Mouse (Mus musculus) heart, embryonic 12.5 days (tissue): ENCODE data around the gene Abcc2. TPM values are rescaled to one million over a fixed set of nuclear protein-coding genes. Genes with fewer than 3 reads are reported as not detected.

Experiments
- ATAC-seq: fragments of 200-750 bp; cut with Nextera tagmentation; 2 replicates; pipeline ENCODE4 v1.8.0; 2017; ENCODE audit warnings: moderate TSS enrichment, moderate library complexity; ENCODE audit not compliant: insufficient number of reproducible peaks, low FRiP score
- H3K27ac ChIP-seq: fragments of 300-500 bp; sonication (generic); 2 replicates; pipeline ENCODE4 v1.5.1; 2016; ENCODE audit warnings: mild to moderate bottlenecking, moderate library complexity; ENCODE audit not compliant: poor library complexity, severe bottlenecking
- H3K27me3 ChIP-seq: fragments of 300-500 bp; sonication (generic); replicated peaks from 2 replicates; pipeline ENCODE4 v1.6.1; 2016; ENCODE audit warnings: mild to moderate bottlenecking, moderate library complexity
- H3K36me3 ChIP-seq: fragments of 300-500 bp; sonication (generic); 2 replicates; pipeline ENCODE4 v1.6.1; 2016; ENCODE audit warnings: mild to moderate bottlenecking, moderate library complexity
- H3K4me1 ChIP-seq: fragments of 300-500 bp; sonication (generic); replicated peaks from 2 replicates; pipeline ENCODE4 v1.6.1; 2016; ENCODE audit warnings: mild to moderate bottlenecking
- H3K4me2 ChIP-seq: fragments of 300-500 bp; sonication (generic); 2 replicates; pipeline ENCODE4 v1.6.1; 2016; ENCODE audit warnings: mild to moderate bottlenecking, moderate library complexity
- H3K4me3 ChIP-seq: fragments of 300-500 bp; sonication (generic); 2 replicates; pipeline ENCODE4 v1.5.1; 2016; ENCODE audit warnings: mild to moderate bottlenecking
- H3K9ac ChIP-seq: fragments of 300-500 bp; sonication (generic); 2 replicates; pipeline ENCODE4 v1.6.1; 2016; ENCODE audit warnings: mild to moderate bottlenecking, moderate library complexity
- H3K9me3 ChIP-seq: fragments of 300-500 bp; sonication (generic); replicated peaks from 2 replicates; pipeline ENCODE4 v1.6.1; 2016; ENCODE audit warnings: mild to moderate bottlenecking, moderate library complexity
- WGBS: fragments of 180-500 bp; shearing (Covaris S2); methylation state at CpG from one replicate; pipeline ENCODE4 v1.1.7; 2016; 5-methylcytosine and 5-hydroxymethylcytosine counted together
- polyA plus RNA-seq: library from polyadenylated mRNA; unstranded; fragments of >200 nt; fragmentation: Nextera tagmentation; extraction: Ambion mirVana; gene quantifications from 2 replicates; pipeline ENCODE4 v1.2.1, GENCODE M21; 2016

Gene Abcc2
- polyA plus RNA-seq, 1 experiment from 2014 or later, result 0.45 TPM

DNA sequence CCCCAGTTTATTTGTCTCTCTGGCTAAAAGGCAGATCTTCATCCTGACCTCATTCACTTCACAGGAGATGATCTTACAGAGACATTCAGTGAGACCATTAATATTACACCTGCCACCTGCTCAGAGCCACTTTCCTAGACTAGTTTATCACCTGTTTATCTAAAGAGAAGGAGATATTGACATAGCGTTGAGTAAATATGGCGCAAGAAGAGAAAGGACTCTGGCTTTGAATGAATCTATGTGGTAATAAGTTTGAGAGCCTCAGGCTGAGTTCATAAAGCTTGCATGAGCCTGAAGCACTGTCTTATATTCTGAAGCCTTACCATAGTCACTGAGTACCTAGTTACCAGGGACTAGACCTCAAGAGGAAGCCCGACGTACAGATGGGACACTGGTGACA is 29.4 kb downstream of the Abcc2 start:
- no peak overlapping the region for H3K4me3 ChIP-seq
- 87% methylated on average over 4 of the region's 4 CpGs for WGBS
- 0 out of 2 replicates have a peak, but pooled peaks cover 6% of the 10 kb centered on the region for H3K4me1 ChIP-seq
- no peaks in the 10 kb centered on the region for H3K9me3 ChIP-seq
- no peak overlapping the region for H3K9ac ChIP-seq
- no peak overlapping the region for H3K4me2 ChIP-seq
- no peaks in the 10 kb centered on the region for H3K27me3 ChIP-seq
- H3K27ac ChIP-seq, result no peak overlapping the region
- no peak for ATAC-seq
- H3K36me3 ChIP-seq, result no peaks in the 10 kb centered on the region

DNA sequence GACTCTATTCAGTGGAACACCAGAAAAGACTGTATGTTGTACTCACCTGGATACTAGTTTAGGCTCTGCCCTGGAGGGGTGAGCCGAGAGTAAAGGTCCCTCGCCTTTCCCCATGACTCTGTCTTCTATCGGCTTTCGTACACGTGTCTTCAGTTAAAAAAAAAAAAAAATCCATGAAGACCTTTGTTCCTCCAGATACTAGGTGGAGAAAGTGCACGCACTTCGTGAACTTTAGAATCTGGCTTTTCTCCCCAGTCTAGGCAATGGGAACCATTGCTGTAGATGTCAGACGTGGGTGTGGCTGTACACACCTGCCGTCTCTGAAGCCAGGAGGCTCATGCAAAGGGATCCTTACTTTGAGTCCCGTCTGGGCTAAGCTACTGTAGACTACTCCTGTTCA is 31.3 kb downstream of the Abcc2 start:
- Histone ChIP-seq H3K27ac (no peak overlapping the region), H3K9ac (no peak overlapping the region), H3K4me2 (no peak overlapping the region), H3K9me3 (no peaks in the 10 kb centered on the region), H3K36me3 (no peaks in the 10 kb centered on the region), H3K4me1 (0 out of 2 replicates have a peak, but pooled peaks cover 9% of the 10 kb centered on the region), H3K4me3 (no peak overlapping the region), H3K27me3 (no peaks in the 10 kb centered on the region)
- 78% methylated on average over 10 of the region's 10 CpGs for WGBS
- no peak for ATAC-seq

DNA sequence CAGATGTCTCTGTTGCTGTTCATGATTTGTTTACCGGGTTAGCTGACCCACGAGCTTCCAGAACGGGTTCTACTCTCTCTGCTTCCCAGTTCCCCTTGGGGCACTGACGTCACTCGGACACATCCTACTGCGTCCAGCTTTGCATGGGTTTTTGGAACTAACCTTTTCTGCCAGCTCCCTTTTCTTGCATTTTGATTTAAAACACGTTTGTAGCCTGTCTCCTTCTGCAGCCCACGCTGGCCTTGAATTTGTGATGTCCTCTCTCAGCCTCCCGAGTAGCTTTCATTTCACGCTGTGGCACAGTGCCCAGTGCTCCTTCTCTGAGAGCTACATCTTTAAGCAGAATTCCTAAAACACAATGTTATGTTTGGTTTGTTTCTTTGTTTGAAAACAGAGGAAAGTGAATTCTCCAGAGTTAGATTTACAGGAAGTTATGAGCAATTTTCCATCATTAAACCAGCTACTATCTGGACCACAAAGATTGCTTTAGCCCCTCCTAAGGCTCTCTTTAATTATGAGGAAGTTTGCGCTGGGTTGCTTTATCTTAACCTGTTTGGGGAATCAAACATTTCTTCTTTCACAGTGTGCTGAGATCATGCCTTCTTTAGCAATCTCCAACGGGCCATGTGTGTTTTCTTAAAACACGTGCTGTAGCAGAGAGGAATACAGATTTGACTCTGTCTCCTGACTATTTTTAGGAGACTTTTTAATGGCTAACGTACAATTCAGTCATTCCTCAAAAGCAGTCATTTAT is 33.8 kb downstream of the Abcc2 start:
- Histone ChIP-seq H3K27me3 (no peaks in the 10 kb centered on the region), H3K9ac (no peak overlapping the region), H3K4me2 (peak overlapping the region; percentile 23; the same call in 1 of the 2 replicates), H3K36me3 (no peaks in the 10 kb centered on the region), H3K27ac (no peak overlapping the region), H3K4me3 (no peak overlapping the region), H3K4me1 (0 out of 2 replicates have a peak, but pooled peaks cover 5% of the 10 kb centered on the region), H3K9me3 (no peaks in the 10 kb centered on the region)
- no peak for ATAC-seq
- 63% methylated on average over 14 of the region's 14 CpGs for WGBS

DNA sequence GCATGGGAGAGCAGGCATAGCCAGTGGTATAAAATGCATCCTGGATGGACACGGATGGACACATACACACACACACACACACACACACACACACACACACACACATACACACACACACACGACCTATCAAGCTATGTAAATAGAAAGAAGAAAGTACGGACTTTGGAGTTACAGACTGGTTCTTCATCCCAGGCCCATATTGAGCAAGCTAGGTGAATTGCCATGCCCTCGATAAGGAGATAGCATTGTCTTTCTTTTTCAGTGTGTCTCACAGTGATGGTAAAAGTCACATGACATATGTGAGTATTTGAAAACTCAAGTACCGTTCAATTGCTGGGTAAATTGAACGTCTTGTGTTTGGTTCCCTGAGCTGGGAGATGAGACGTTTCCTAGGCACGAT is 44.9 kb downstream of the Abcc2 start:
- no peaks in the 10 kb centered on the region for H3K36me3 ChIP-seq
- H3K4me2 ChIP-seq, result no peak overlapping the region
- H3K9ac ChIP-seq, result no peak overlapping the region
- H3K27me3 ChIP-seq, result peaks cover 11% of the 10 kb centered on the region; the same call in 1 of the 2 replicates
- no peak for ATAC-seq
- H3K4me3 ChIP-seq, result no peak overlapping the region
- H3K9me3 ChIP-seq, result no peaks in the 10 kb centered on the region
- H3K27ac ChIP-seq, result no peak overlapping the region
- H3K4me1 ChIP-seq, result no peaks in the 10 kb centered on the region
- WGBS, result 73% methylated on average over 8 of the region's 8 CpGs

DNA sequence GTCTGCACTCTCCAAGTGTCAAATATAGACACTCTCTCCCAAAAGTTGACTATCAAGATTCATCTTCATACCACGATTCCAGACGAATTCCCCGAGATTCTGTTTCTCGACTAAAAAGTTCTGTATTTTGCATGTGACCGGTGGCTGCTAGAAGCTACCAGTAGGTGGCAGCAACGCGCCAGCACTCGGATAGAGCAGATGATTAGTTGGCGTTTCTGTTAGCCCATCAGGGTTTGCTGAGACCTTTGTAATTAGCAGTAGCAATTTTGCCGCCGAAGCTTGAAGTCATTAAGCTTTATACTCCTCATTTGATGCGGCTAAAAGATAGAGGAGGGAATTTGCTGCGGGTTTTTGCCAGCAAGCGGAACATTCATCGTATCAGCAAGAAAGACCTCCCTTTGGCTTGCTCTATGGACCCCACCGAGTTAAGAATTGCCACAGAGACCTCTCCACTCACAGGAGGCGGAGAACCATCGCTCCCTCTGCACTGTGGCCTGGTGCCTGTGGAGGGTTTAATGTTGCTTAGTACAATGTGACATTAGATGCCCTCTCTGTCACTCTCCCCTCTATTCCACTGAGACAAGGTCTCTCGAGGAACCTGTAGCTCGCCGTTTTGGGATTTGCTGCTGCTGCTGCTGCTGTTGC is 50.6 kb downstream of the Abcc2 start:
- Histone ChIP-seq H3K36me3 (no peaks in the 10 kb centered on the region), H3K9ac (no peak overlapping the region), H3K4me1 (no peaks in the 10 kb centered on the region), H3K27ac (no peak overlapping the region), H3K27me3 (peaks cover 11% of the 10 kb centered on the region), H3K9me3 (no peaks in the 10 kb centered on the region), H3K4me2 (peak overlapping the region; percentile 35; the same call in 1 of the 2 replicates), H3K4me3 (no peak overlapping the region)
- WGBS, result 33% methylated on average over 21 of the region's 21 CpGs
- ATAC-seq, result no peak

DNA sequence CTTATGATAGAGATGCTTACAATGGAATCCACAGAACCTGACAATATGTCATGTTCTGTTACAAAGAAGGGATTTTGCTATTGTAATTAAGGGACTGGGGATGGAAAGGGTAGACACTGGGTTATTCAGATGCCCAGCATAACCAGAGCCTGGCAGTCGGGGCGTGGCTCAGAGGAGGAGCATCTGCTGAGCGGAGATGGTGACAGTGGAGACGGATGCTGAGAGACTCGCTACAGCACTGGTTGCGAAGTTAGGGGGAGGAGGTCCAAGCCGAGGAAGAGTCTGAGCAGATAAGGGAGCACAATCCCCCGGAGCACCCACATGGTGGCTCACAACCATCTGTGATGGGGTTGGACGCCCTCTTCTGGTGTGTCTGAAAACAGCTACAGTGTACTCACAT is 61.2 kb downstream of the Abcc2 start:
- Histone ChIP-seq H3K27ac (no peak overlapping the region), H3K27me3 (no peaks in the 10 kb centered on the region), H3K9me3 (no peaks in the 10 kb centered on the region), H3K4me2 (no peak overlapping the region), H3K4me3 (no peak overlapping the region), H3K4me1 (no peaks in the 10 kb centered on the region), H3K36me3 (peaks cover 29% of the 10 kb centered on the region), H3K9ac (no peak overlapping the region)
- 82% methylated on average over 9 of the region's 9 CpGs for WGBS
- ATAC-seq, result no peak

DNA sequence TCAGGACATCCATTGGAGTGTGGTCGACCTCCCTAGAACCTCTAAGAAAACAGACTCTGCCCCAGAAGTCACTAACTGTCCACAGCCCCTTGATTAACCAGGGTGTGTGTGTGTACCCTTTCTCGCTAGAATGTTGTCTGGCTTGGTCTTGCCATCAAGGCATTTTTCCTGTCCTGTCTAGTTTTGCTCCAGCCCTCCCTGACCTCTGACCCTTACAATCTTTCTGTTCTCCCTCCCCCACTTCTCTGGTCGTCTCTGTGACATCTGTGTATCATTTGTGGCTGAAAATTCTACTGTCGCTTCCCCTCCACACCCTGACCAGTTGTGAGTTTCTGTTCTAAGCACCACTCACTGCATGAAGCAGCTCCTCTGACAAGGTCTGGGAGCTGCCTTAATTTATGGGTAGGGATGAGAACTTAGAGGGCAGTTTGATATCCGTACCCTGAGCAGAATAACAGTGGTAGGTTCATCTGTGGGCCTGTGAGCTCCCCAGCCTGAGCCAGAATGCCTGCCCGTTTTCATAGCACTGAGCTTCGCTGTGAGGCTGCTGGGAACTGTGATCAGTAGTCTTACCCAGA is 63.4 kb downstream of the Abcc2 start:
- no peak for ATAC-seq
- H3K36me3 ChIP-seq, result peaks cover 52% of the 10 kb centered on the region
- no peaks in the 10 kb centered on the region for H3K9me3 ChIP-seq
- no peak overlapping the region for H3K4me3 ChIP-seq
- H3K27ac ChIP-seq, result no peak overlapping the region
- H3K4me1 ChIP-seq, result no peaks in the 10 kb centered on the region
- H3K4me2 ChIP-seq, result no peak overlapping the region
- WGBS, result 53% methylated on average over 7 of the region's 7 CpGs
- no peak overlapping the region for H3K9ac ChIP-seq
- no peaks in the 10 kb centered on the region for H3K27me3 ChIP-seq

DNA sequence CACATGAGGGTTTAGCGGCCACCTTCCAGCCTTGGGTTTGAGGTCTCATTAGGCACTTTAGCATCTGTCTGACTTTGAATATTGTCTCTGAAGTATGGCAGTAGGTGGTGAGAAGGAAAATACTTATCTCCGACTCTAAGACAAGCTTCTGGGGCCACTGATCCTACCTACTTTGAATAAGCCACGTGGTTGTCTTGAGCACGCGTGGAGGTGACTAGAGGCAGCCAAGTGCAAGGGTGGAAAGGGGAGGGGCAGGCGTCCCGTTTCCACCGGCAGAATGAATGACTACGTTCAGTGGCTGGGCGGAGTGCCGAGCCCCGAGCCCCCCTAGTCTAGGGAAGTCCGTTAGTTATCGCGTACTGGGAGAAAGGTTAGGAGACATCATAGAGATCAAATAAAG is 65.1 kb downstream of the Abcc2 start:
- WGBS, result 88% methylated on average over 15 of the region's 15 CpGs
- no peak overlapping the region for H3K27ac ChIP-seq
- H3K9ac ChIP-seq, result no peak overlapping the region
- no peak overlapping the region for H3K4me3 ChIP-seq
- no peak overlapping the region for H3K4me2 ChIP-seq
- peaks cover 67% of the 10 kb centered on the region for H3K36me3 ChIP-seq
- no peaks in the 10 kb centered on the region for H3K4me1 ChIP-seq
- H3K9me3 ChIP-seq, result no peaks in the 10 kb centered on the region
- no peaks in the 10 kb centered on the region for H3K27me3 ChIP-seq
- ATAC-seq, result no peak

DNA sequence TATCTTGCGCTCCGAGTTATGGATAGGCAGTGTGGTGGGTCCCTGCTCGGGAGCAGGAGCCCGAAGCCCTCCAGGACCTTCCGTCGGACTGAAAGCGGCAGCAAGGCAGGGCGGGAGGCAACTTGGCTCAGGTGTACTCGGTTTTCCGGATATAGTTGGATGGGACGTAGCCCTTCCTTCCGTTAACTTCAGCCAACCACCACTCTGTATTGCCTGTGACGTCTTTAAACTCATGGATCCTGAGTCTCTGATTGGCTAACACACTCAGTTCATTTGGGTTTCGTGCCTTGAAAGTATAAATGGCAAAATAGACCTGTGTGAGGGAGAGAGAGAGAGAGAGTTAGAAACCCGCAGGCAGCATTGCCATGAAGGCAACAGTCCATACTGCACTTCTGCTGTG is 66.0 kb downstream of the Abcc2 start:
- Histone ChIP-seq H3K4me1 (no peaks in the 10 kb centered on the region), H3K27ac (no peak overlapping the region), H3K9ac (no peak overlapping the region), H3K9me3 (no peaks in the 10 kb centered on the region), H3K4me2 (no peak overlapping the region), H3K36me3 (peaks cover 72% of the 10 kb centered on the region), H3K27me3 (no peaks in the 10 kb centered on the region), H3K4me3 (no peak overlapping the region)
- 87% methylated on average over 15 of the region's 15 CpGs for WGBS
- no peak for ATAC-seq

DNA sequence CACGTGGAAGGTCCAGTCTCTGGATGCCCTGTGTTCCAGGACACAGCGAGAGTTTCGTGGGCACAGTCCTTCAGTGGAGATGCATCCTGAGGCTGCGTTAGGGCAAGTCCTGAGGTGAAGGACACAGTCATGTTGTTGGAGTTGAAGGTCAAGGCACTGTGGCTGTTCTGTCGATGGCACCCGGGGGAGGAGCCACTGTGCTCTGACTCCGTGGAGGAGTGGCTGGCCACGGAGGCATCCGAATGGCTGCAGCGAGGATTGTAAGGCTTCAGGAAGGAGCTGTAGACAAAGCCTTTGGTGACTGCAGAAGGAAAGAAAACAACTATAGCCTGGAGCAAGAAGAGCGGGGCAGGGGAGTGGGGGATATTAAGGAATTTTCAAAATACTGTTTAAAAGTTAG is 68.0 kb downstream of the Abcc2 start:
- Histone ChIP-seq H3K27me3 (no peaks in the 10 kb centered on the region), H3K4me3 (no peak overlapping the region), H3K27ac (no peak overlapping the region), H3K9ac (no peak overlapping the region), H3K4me2 (no peak overlapping the region), H3K9me3 (no peaks in the 10 kb centered on the region), H3K36me3 (peaks cover 84% of the 10 kb centered on the region), H3K4me1 (no peaks in the 10 kb centered on the region)
- ATAC-seq, result no peak
- 85% methylated on average over 11 of the region's 11 CpGs for WGBS

DNA sequence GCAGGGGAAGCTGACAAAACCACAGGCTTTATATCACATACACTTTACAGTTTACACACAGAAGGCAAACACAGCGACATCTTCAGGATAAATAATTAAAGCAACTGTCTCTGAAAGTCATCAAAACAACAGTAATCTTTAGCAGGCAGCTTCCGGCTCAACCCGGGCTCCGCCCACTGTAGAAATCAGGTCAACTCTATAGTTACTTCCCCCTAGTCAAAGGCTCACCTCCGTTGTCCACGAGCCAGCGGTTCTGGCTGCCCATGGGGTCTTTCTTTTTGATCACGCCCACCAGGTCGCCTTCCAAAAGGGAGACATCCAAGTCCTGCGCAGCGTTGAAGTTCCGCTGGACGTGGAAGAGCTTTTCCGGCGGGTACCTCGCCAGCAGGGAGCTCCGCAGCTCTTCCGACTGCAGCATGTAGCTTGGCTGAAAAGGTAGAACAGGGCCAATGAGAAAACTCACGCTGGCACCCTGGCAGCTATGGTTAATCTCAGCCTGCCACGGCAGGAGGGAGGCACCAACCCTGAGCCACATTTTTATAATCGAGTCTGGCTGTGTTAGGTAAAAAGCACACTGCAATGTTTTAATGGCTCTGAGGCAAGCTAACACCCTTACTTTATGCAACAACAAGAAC is 70.1 kb downstream of the Abcc2 start:
- no peak overlapping the region for H3K4me2 ChIP-seq
- H3K4me3 ChIP-seq, result no peak overlapping the region
- H3K9me3 ChIP-seq, result no peaks in the 10 kb centered on the region
- H3K4me1 ChIP-seq, result no peaks in the 10 kb centered on the region
- ATAC-seq, result no peak
- H3K36me3 ChIP-seq, result peaks cover 91% of the 10 kb centered on the region
- no peak overlapping the region for H3K9ac ChIP-seq
- WGBS, result 82% methylated on average over 21 of the region's 21 CpGs
- no peaks in the 10 kb centered on the region for H3K27me3 ChIP-seq
- H3K27ac ChIP-seq, result no peak overlapping the region
